Mouse (Mus musculus): ENCODE measurements around the gene Lrrc66.

The Lrrc66 gene

GRCm38 (mm10) chr5:73632291-73632690 is at the start of gene Lrrc66:
TSS of gene Lrrc66 (minus strand) at chr5:73632526.
- DNase-seq (ENCODE audit: low read depth, low spot score), result peak; percentile 73

- DNase-seq (ENCODE audit: low read depth, low spot score), result no peak
These were observed 44.3 kb upstream of the Lrrc66 start for GRCm38 (mm10) chr5:73676626-73677025.

GRCm38 (mm10) chr5:73675604-73676003 is 43.3 kb upstream of the Lrrc66 start:
- no peak for DNase-seq (ENCODE audit: low read depth, low spot score)

- no peak for DNase-seq (ENCODE audit: low read depth, low spot score)
These were observed 37.1 kb upstream of the Lrrc66 start for GRCm38 (mm10) chr5:73669386-73669785.

GRCm38 (mm10) chr5:73667877-73668276 is 35.6 kb upstream of the Lrrc66 start:
- no peak for DNase-seq (ENCODE audit: low read depth, low spot score)

- DNase-seq (ENCODE audit: low read depth, low spot score), result no peak
These were observed 34.4 kb upstream of the Lrrc66 start for GRCm38 (mm10) chr5:73666695-73667094.

GRCm38 (mm10) chr5:73651855-73652201 is 19.5 kb upstream of the Lrrc66 start:
- DNase-seq (ENCODE audit: low read depth, low spot score), result no peak

GRCm38 (mm10) chr5:73651061-73651854 is 18.9 kb upstream of the Lrrc66 start, which contains the start of gene Spata18:
TSS of gene Spata18 (plus strand) at chr5:73651379.
- peak; percentile 81 for DNase-seq (ENCODE audit: low read depth, low spot score)

GRCm38 (mm10) chr5:73650365-73650964 is 18.1 kb upstream of the Lrrc66 start:
- no peak for DNase-seq (ENCODE audit: low read depth, low spot score)

GRCm38 (mm10) chr5:73647261-73647900 is 15.1 kb upstream of the Lrrc66 start, which contains the start of gene Sgcb:
TSS of gene Sgcb (minus strand) at chr5:73647790.
- DNase-seq (ENCODE audit: low read depth, low spot score), result peak; percentile 77

- peak; percentile 79 for DNase-seq (ENCODE audit: low read depth, low spot score)
These were observed 9.8 kb upstream of the Lrrc66 start for GRCm38 (mm10) chr5:73642091-73642490.

GRCm38 (mm10) chr5:73641058-73641457 is 8.7 kb upstream of the Lrrc66 start:
- DNase-seq (ENCODE audit: low read depth, low spot score), result no peak

GRCm38 (mm10) chr5:73637337-73638107 is 5.2 kb upstream of the Lrrc66 start:
- DNase-seq (ENCODE audit: low read depth, low spot score), result peak; percentile 50

GRCm38 (mm10) chr5:73633141-73633540 is 815 bp upstream of the Lrrc66 start:
- DNase-seq (ENCODE audit: low read depth, low spot score), result peak; percentile 87

- no peak for DNase-seq (ENCODE audit: low read depth, low spot score)
These were observed 1.2 kb downstream of the Lrrc66 start for GRCm38 (mm10) chr5:73631001-73631558.

- DNase-seq (ENCODE audit: low read depth, low spot score), result no peak
These were observed 2.2 kb downstream of the Lrrc66 start for GRCm38 (mm10) chr5:73630141-73630540.

- no peak for DNase-seq (ENCODE audit: low read depth, low spot score)
These were observed 4.3 kb downstream of the Lrrc66 start for GRCm38 (mm10) chr5:73627991-73628390.

- DNase-seq (ENCODE audit: low read depth, low spot score), result no peak
These were observed 4.8 kb downstream of the Lrrc66 start for GRCm38 (mm10) chr5:73627559-73627958.

- DNase-seq (ENCODE audit: low read depth, low spot score), result no peak
These were observed 5.5 kb downstream of the Lrrc66 start for GRCm38 (mm10) chr5:73626842-73627241.

- DNase-seq (ENCODE audit: low read depth, low spot score), result no peak
These were observed 6.8 kb downstream of the Lrrc66 start for GRCm38 (mm10) chr5:73625505-73625904.

GRCm38 (mm10) chr5:73618969-73619368 is 13.4 kb downstream of the Lrrc66 start:
- no peak for DNase-seq (ENCODE audit: low read depth, low spot score)
